Mouse (Mus musculus) liver, postnatal 0 days (tissue): ENCODE measurements at regions not wholly inside any gene's neighbourhood (a gene's known extent, or its start where the extent isn't known, plus 50 kb on each side); places are given as distances from the start of the nearest gene placed in this dataset.

Experiments
- ATAC-seq: fragments of 200-750 bp; cut with Nextera tagmentation; 2 replicates; pipeline ENCODE4 v1.8.0; 2017; ENCODE audit warnings: mild to moderate bottlenecking, moderate library complexity
- DNase-seq: peaks from one replicate; pipeline ENCODE4 v3.0.0-alpha.2; 2016
- H3K27ac ChIP-seq: fragments of 300-500 bp; sonication (generic); 2 replicates; pipeline ENCODE4 v1.5.1; 2014; ENCODE audit warnings: antibody characterized with exemption, moderate library complexity, mild to moderate bottlenecking, low read depth
- H3K27me3 ChIP-seq: fragments of 300-500 bp; sonication (generic); 2 replicates; pipeline ENCODE4 v1.6.1; 2014; ENCODE audit warnings: low read length, control low read depth, mixed read lengths; ENCODE audit not compliant: insufficient read depth
- H3K36me3 ChIP-seq: fragments of 300-500 bp; sonication (generic); replicated peaks from 2 replicates; pipeline ENCODE4 v1.6.1; 2014; ENCODE audit warnings: mild to moderate bottlenecking, control low read depth, low read length, moderate library complexity, mixed read lengths; ENCODE audit not compliant: insufficient read depth
- H3K4me1 ChIP-seq: fragments of 300-500 bp; sonication (generic); 2 replicates; pipeline ENCODE4 v1.6.1; 2014; ENCODE audit warnings: antibody characterized with exemption, mild to moderate bottlenecking, control low read depth; ENCODE audit not compliant: insufficient read depth
- H3K4me2 ChIP-seq: fragments of 300-500 bp; sonication (generic); 2 replicates; pipeline ENCODE4 v1.6.1; 2014; ENCODE audit warnings: low read depth, mild to moderate bottlenecking, low read length, moderate library complexity, mixed read lengths
- H3K4me3 ChIP-seq: fragments of 300-500 bp; sonication (generic); 2 replicates; pipeline ENCODE4 v1.5.1; 2014; ENCODE audit warnings: low read depth, low read length
- H3K9ac ChIP-seq: fragments of 300-500 bp; sonication (generic); replicated peaks from 2 replicates; pipeline ENCODE4 v1.6.1; 2014; ENCODE audit warnings: mild to moderate bottlenecking, moderate library complexity
- H3K9me3 ChIP-seq: fragments of 300-500 bp; sonication (generic); 2 replicates; pipeline ENCODE4 v1.6.1; 2016; ENCODE audit warnings: mild to moderate bottlenecking, control low read depth, low read length, mixed read lengths
- CTCF ChIP-seq: sonication (generic); IDR thresholded peaks from 2 replicates; pipeline ENCODE4 v1.5.1; 2016; ENCODE audit warnings: antibody characterized with exemption, low read depth
- EP300 ChIP-seq: IDR thresholded peaks from 2 replicates; pipeline ENCODE4 v1.6.1; 2016; ENCODE audit warnings: antibody characterized with exemption, low read depth, mild to moderate bottlenecking
- WGBS: fragments of 180-500 bp; shearing (Covaris S2); extraction: QIAGEN DNeasy Blood & Tissue Kit; methylation state at CpG from one replicate; pipeline ENCODE4 v1.1.7; 2014; ENCODE audit not compliant: insufficient replicate concordance; 5-methylcytosine and 5-hydroxymethylcytosine counted together

DNA sequence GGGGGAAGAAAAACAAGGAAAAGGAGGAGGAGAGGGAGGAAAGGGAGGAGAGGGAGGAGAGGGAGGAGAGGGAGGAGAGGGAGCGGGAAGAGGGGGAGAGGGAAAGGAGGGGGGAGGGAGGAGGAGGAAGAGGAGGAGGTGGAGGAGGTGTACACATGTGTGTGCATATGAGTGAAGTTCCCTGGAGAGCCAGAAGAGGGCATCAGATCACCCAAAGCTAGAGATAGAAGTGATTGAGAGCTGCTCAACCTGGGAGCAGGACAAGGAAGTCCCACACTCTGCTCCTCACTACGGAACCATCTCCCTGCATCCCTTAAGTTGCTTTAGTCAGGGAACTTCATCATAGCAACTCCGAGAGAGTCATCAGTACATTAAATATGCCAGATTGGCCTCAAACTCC, 191.0 kb upstream of the Rpl38 start:
- WGBS = 50% methylated on average over 3 of the region's 3 CpGs
- Histone ChIP-seq H3K4me3 (no peak overlapping the region), H3K27ac (no peak overlapping the region), H3K4me1 (no peaks in the 10 kb centered on the region), H3K9me3 (no peaks in the 10 kb centered on the region), H3K4me2 (no peak overlapping the region), H3K36me3 (no peaks in the 10 kb centered on the region), H3K9ac (no peak overlapping the region), H3K27me3 (0 out of 2 replicates have a peak, but pooled peaks cover 3% of the 10 kb centered on the region)
- TF ChIP-seq EP300 (no peak), CTCF (peak; percentile 53)
- no peak for DNase-seq
- ATAC-seq = no peak

DNA sequence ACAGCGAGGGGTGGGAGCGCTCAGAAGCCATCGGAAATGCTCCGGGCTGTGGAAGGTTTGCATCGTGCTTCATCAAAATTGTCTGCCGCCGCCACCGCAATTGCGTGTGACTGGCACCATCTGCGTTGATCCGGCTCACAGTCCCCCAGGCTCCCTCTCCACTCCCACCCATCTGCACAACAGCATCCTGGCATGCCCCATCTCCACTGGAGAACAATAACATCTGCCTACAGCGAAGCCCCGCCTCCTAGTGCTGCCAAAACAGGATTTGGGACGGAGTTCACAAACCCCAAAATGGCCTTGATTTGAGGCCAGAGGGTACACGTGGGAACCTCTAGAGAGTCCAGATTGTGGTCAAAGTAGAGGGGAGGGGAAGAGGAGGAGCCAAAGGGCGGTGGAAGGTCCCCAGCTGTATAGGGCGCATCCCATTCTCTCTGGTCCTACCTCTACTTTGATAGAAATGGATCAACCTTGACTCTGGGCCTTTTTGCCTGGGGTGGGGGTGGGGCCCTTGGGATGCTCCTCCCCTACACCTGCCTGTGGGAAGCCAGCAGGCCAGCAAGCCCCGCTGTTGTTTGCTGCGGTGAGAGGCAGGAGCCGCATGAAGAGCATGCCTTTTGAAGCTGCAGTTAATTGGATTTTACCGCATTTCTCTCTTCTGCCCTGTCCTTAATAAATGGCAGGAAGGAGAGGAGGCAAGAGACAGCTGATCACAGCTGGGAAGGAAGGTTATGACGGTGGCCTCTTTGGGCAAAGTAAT, 195.6 kb upstream of the Rpl38 start:
- no peak for TF ChIP-seq EP300
- no peak for TF ChIP-seq CTCF
- WGBS = 27% methylated on average over 22 of the region's 22 CpGs
- Histone ChIP-seq H3K4me1 (no peaks in the 10 kb centered on the region), H3K9ac (no peak overlapping the region), H3K27me3 (0 out of 2 replicates have a peak, but pooled peaks cover 10% of the 10 kb centered on the region), H3K27ac (no peak overlapping the region), H3K36me3 (no peaks in the 10 kb centered on the region), H3K4me3 (no peak overlapping the region), H3K9me3 (no peaks in the 10 kb centered on the region), H3K4me2 (no peak overlapping the region)
- no peak for DNase-seq
- 0 out of 2 replicates have a peak, but pooled peaks have one; percentile 29 for ATAC-seq

DNA sequence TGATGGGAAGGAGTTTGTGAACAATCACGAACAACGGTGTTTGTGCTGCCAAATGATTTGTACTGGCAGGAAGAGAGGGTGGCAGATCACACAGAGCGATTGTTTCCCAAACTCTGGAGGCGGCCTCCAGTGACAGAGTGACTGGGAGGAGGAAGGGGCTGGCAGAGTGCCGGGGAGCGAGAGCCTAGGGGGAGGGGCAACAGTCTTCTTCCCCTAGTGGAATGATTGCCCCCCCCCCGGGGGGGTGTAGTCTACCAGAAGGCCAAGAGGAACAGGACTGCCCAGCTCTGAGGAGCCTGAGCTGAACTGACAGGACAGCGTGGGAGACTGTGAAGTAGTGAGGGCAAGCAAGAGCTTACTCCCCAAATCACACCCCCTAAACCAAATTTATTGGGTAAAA, 199.9 kb upstream of the Rpl38 start:
- Histone ChIP-seq H3K36me3 (no peaks in the 10 kb centered on the region), H3K9me3 (no peaks in the 10 kb centered on the region), H3K4me1 (no peaks in the 10 kb centered on the region), H3K4me3 (no peak overlapping the region), H3K4me2 (peak overlapping the region; percentile 9; the same call in 1 of the 2 replicates), H3K27ac (no peak overlapping the region), H3K27me3 (peaks cover 17% of the 10 kb centered on the region; the same call in 1 of the 2 replicates), H3K9ac (no peak overlapping the region)
- DNase-seq (peak; percentile 52), ATAC-seq (no peak)
- TF ChIP-seq CTCF (no peak), EP300 (no peak)
- 4% methylated on average over 8 of the region's 8 CpGs for WGBS

DNA sequence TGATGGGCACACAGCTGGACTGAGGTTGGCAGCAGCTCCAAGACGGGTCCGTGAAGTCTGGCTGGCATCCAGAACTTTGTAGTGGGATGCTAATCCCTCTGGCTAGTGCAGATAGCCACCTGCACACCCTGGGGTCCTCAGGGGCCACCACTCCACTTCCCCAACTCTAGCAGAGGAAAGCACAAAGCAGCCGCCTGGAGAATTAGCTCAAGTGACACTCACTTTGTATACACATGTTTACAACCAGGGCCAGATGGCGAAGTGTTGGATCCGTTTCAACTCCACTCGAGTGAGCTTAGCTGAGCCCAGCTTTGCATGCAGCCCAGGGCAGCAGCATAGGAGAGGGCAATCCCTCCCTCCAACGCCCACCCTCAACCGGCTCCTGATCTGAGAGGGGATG, 200.5 kb upstream of the Rpl38 start:
- H3K4me3 ChIP-seq = no peak overlapping the region
- H3K9me3 ChIP-seq = no peaks in the 10 kb centered on the region
- H3K4me2 ChIP-seq = 0 out of 2 replicates have a peak overlapping the region, but pooled peaks have one; percentile 9
- DNase-seq (no peak), ATAC-seq (no peak)
- H3K9ac ChIP-seq = no peak overlapping the region
- 15% methylated on average over 8 of the region's 8 CpGs for WGBS
- H3K36me3 ChIP-seq = no peaks in the 10 kb centered on the region
- H3K4me1 ChIP-seq = no peaks in the 10 kb centered on the region
- no peak for TF ChIP-seq CTCF
- no peak for TF ChIP-seq EP300
- H3K27me3 ChIP-seq = peaks cover 17% of the 10 kb centered on the region; the same call in 1 of the 2 replicates
- no peak overlapping the region for H3K27ac ChIP-seq

DNA sequence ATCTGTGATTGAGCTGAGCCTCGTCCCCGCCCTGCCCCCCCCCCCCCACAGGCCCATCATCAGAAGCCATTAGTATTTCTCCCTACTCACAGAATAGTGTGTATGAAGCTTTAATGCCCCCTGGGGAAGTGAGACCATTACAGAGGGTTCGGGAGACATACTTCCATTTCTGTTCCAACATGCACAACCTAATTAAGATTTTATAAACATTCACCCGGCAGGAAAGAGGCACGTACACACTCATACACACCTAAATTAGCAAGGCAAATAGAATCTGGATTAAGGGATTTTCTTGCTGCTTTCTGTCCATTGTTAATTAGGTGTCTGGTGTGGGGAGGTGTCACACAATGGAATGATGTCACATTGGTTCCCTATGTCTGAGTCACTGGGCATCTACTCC, 202.8 kb upstream of the Rpl38 start:
- Histone ChIP-seq H3K9me3 (no peaks in the 10 kb centered on the region), H3K4me2 (no peak overlapping the region), H3K36me3 (no peaks in the 10 kb centered on the region), H3K4me3 (no peak overlapping the region), H3K27me3 (peaks cover 9% of the 10 kb centered on the region; the same call in 1 of the 2 replicates), H3K9ac (no peak overlapping the region), H3K27ac (no peak overlapping the region), H3K4me1 (no peaks in the 10 kb centered on the region)
- no peak for DNase-seq
- TF ChIP-seq CTCF (no peak), EP300 (no peak)
- WGBS = 59% methylated on average over 5 of the region's 5 CpGs
- no peak for ATAC-seq

DNA sequence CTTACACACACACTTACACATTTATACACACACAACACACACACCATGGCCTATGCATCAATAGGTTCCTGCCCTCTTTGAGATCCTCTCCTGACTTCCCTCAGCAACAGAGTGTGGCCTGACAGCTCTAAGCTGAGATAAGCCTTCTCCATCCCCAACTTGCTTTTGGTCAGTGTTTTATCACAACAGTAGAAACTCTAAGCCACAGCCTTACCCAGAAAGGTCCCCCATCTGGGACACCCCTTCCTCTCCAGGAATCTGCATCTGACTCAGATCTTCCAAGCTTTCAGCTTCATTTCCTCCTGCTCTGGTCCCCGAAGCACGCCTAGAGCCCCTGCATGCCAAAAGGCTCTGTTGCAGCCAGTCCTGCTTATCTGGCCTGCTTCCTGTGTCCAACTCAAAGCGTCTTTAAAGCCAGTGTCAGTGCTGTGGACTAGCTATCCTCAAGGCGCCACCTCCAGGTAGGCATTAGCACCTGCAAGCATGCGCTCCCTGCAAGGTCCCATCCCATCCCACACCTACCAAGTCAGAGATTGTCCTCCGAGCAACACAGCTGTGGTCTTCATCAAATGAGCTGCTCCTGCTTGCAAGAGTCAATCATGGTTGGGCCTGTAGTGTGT, 205.5 kb upstream of the Rpl38 start:
- DNase-seq (peak; percentile 59), ATAC-seq (0 out of 2 replicates have a peak, but pooled peaks have one; percentile 33)
- Histone ChIP-seq H3K4me3 (no peak overlapping the region), H3K9ac (no peak overlapping the region), H3K4me2 (no peak overlapping the region), H3K4me1 (no peaks in the 10 kb centered on the region), H3K9me3 (no peaks in the 10 kb centered on the region), H3K27ac (no peak overlapping the region), H3K27me3 (peaks cover 7% of the 10 kb centered on the region; the same call in 1 of the 2 replicates), H3K36me3 (no peaks in the 10 kb centered on the region)
- 9% methylated on average over 6 of the region's 6 CpGs for WGBS
- TF ChIP-seq CTCF = peak; percentile 82
- no peak for TF ChIP-seq EP300
